ENCODE assay signal across 8 mouse cellular contexts in genomic region chr13:55693243-55693721, GRCm38 (mm10). TPM values are rescaled to one million over a fixed set of nuclear protein-coding genes. Genes with fewer than 3 reads are reported as not detected.
DNase-seq lines count a peak whose midpoint lies in the region; ATAC-seq and TF ChIP-seq lines count a peak whose summit lies in the region.

No protein-coding gene starts in this region.

- under 1% methylated on average over 68 of the region's 70 CpGs for WGBS in kidney, embryonic 15.5 days
- under 1% methylated on average over 44 of the region's 70 CpGs for WGBS in forebrain, embryonic 11.5 days
- under 1% methylated on average over 69 of the region's 70 CpGs for WGBS in limb, embryonic 10.5 days
- WGBS in midbrain, embryonic 14.5 days = under 1% methylated on average over 48 of the region's 70 CpGs

- H3K4me1 ChIP-seq in kidney, embryonic 15.5 days = peaks cover 22% of the 10 kb centered on the region
- peaks cover 0 to 22% of the 10 kb centered on the region in 2 experiments; a peak in 3 of 4 replicates for H3K4me1 ChIP-seq in MEL (ENCODE audit: control insufficient read depth in 1 of 2, insufficient read depth in 2 of 2, low read length in 2 of 2)
- peaks cover 3% of the 10 kb centered on the region; the same call in 1 of the 2 replicates for H3K4me1 ChIP-seq in forebrain, embryonic 11.5 days (replicated peaks; ENCODE audit: control insufficient read depth, insufficient read depth, low read length)
- H3K4me1 ChIP-seq in limb, embryonic 10.5 days = peaks cover 19% of the 10 kb centered on the region
- H3K4me1 ChIP-seq in midbrain, embryonic 14.5 days (ENCODE audit: control insufficient read depth, insufficient read depth, low read length) = peaks cover 16% of the 10 kb centered on the region

- no peak; a peak in 1 of 4 replicates for TF ChIP-seq POLR2A in MEL (IDR thresholded peaks at IDR 0.05; ENCODE audit: control insufficient read depth in 1 of 2, insufficient read depth in 1 of 2, low read depth in 1 of 2, low read length in 2 of 2, poor library complexity in 1 of 2)

- no peak for TF ChIP-seq EP300 in MEL (IDR thresholded peaks at IDR 0.05; ENCODE audit: low read depth in 1 of 2, low read length in 2 of 2)

- H3K4me3 ChIP-seq in kidney, embryonic 15.5 days (replicated peaks) = peak overlapping the region; percentile 73
- peak overlapping the region; percentile 93 to 96 for H3K4me3 ChIP-seq in MEL (ENCODE audit: control insufficient read depth in 1 of 2, insufficient read depth in 1 of 2, low read depth in 2 of 2, low read length in 2 of 2)
- H3K4me3 ChIP-seq in forebrain, embryonic 11.5 days (ENCODE audit: low read depth, low read length) = peak overlapping the region; percentile 98
- H3K4me3 ChIP-seq in limb, embryonic 10.5 days = peak overlapping the region; percentile 99
- H3K4me3 ChIP-seq in midbrain, embryonic 14.5 days (replicated peaks; ENCODE audit: low read depth, low read length) = peak overlapping the region; percentile 98

- H3K4me2 ChIP-seq in kidney, embryonic 15.5 days = peak overlapping the region; percentile 74
- H3K4me2 ChIP-seq in forebrain, embryonic 11.5 days (ENCODE audit: low read depth, low read length, severe bottlenecking) = peak overlapping the region; percentile 78
- H3K4me2 ChIP-seq in midbrain, embryonic 14.5 days (ENCODE audit: low read length) = peak overlapping the region; percentile 70

- H3K27me3 ChIP-seq in kidney, embryonic 15.5 days = no peaks in the 10 kb centered on the region
- H3K27me3 ChIP-seq in MEL (ENCODE audit: control insufficient read depth in 1 of 2, insufficient read depth in 2 of 2, low read length in 2 of 2) = no peaks in the 10 kb centered on the region
- H3K27me3 ChIP-seq in forebrain, embryonic 11.5 days (ENCODE audit: control insufficient read depth, insufficient read depth, low read length) = no peaks in the 10 kb centered on the region
- H3K27me3 ChIP-seq in limb, embryonic 10.5 days (ENCODE audit: low read depth, poor library complexity, severe bottlenecking) = no peaks in the 10 kb centered on the region
- no peaks in the 10 kb centered on the region for H3K27me3 ChIP-seq in midbrain, embryonic 14.5 days (ENCODE audit: control insufficient read depth, insufficient read depth, low read length)

- H3K27ac ChIP-seq in kidney, embryonic 15.5 days = peak overlapping the region; percentile 98
- H3K27ac ChIP-seq in MEL (ENCODE audit: control insufficient read depth, low read depth, low read length) = peak overlapping the region; percentile 65
- H3K27ac ChIP-seq in forebrain, embryonic 11.5 days (ENCODE audit: low read depth, low read length) = peak overlapping the region; percentile 95
- peak overlapping the region; percentile 100 for H3K27ac ChIP-seq in limb, embryonic 10.5 days
- H3K27ac ChIP-seq in midbrain, embryonic 14.5 days (replicated peaks; ENCODE audit: low read depth, low read length) = peak overlapping the region; percentile 96

- DNase-seq in kidney, adult 18-20 months = no peak
- peak; percentile 63 for DNase-seq in MEL (ENCODE audit: low read depth, low spot score)
- peak; percentile 73 for DNase-seq in forebrain, embryonic 11.5 days (ENCODE audit: low spot score)
- peak; percentile 66 for DNase-seq in limb, embryonic 10.5 days (ENCODE audit: low spot score)
- peak; percentile 71 for DNase-seq in midbrain, embryonic 14.5 days
- peak; percentile 18 for DNase-seq in yolk sac, embryonic 10.5 days (ENCODE audit: low spot score)
- DNase-seq in cerebellum, postnatal 10 days = no peak

- peaks cover 6% of the 10 kb centered on the region for H3K36me3 ChIP-seq in kidney, embryonic 15.5 days
- peaks cover 7 to 21% of the 10 kb centered on the region in 2 experiments for H3K36me3 ChIP-seq in MEL (ENCODE audit: control insufficient read depth in 1 of 2, insufficient read depth in 2 of 2, low read length in 2 of 2)
- no peaks in the 10 kb centered on the region for H3K36me3 ChIP-seq in forebrain, embryonic 11.5 days (ENCODE audit: control insufficient read depth, insufficient read depth, low read length)
- H3K36me3 ChIP-seq in limb, embryonic 10.5 days = peaks cover 22% of the 10 kb centered on the region
- H3K36me3 ChIP-seq in midbrain, embryonic 14.5 days (ENCODE audit: control insufficient read depth, insufficient read depth, low read length) = no peaks in the 10 kb centered on the region

- TF ChIP-seq CTCF in MEL (IDR thresholded peaks at IDR 0.05 in 2 of 3, conservative IDR thresholded peaks at IDR 0.05 in 1 of 3; ENCODE audit: control insufficient read depth in 1 of 3, insufficient read depth in 1 of 3, low read depth in 2 of 3, low read length in 3 of 3, poor library complexity in 1 of 3, severe bottlenecking in 1 of 3) = no peak

- H3K9ac ChIP-seq in kidney, embryonic 15.5 days = peak overlapping the region; percentile 99
- H3K9ac ChIP-seq in MEL (ENCODE audit: control insufficient read depth, low read depth, low read length, poor library complexity, severe bottlenecking) = peak overlapping the region; percentile 99
- H3K9ac ChIP-seq in forebrain, embryonic 11.5 days (ENCODE audit: low read length) = peak overlapping the region; percentile 100
- H3K9ac ChIP-seq in midbrain, embryonic 14.5 days (replicated peaks; ENCODE audit: low read length) = peak overlapping the region; percentile 99

- ATAC-seq in kidney, embryonic 15.5 days (replicated peaks; ENCODE audit: low FRiP score) = peak; percentile 84
- peak; percentile 70 for ATAC-seq in forebrain, embryonic 11.5 days (replicated peaks; ENCODE audit: low FRiP score)
- ATAC-seq in midbrain, embryonic 14.5 days (ENCODE audit: low FRiP score, low TSS enrichment) = peak; percentile 67

- H3K9me3 ChIP-seq in kidney, embryonic 15.5 days (replicated peaks) = no peaks in the 10 kb centered on the region
- no peaks in the 10 kb centered on the region for H3K9me3 ChIP-seq in MEL (replicated peaks; ENCODE audit: insufficient read depth, low read length)
- H3K9me3 ChIP-seq in forebrain, embryonic 11.5 days (ENCODE audit: control insufficient read depth, low read length) = no peaks in the 10 kb centered on the region
- H3K9me3 ChIP-seq in limb, embryonic 10.5 days (replicated peaks) = no peaks in the 10 kb centered on the region
- H3K9me3 ChIP-seq in midbrain, embryonic 14.5 days (ENCODE audit: control insufficient read depth, low read length) = no peaks in the 10 kb centered on the region

- no peak for TF ChIP-seq RAD21 in MEL (IDR thresholded peaks at IDR 0.05; ENCODE audit: low read depth, low read length)

- peaks cover 45% of the 10 kb centered on the region for H3K79me2 ChIP-seq in MEL (ENCODE audit: control insufficient read depth, insufficient read depth, low read length, poor library complexity)

TF ChIP-seq in MEL, 35 proteins besides CTCF, POLR2A, EP300 and RAD21 (continues in another document):
- TF ChIP-seq UBTF (IDR thresholded peaks at IDR 0.05; ENCODE audit: borderline replicate concordance, insufficient read depth, low read depth, low read length) (0 out of 2 replicates have a peak, but pooled peaks have one; percentile 53), MAX (IDR thresholded peaks at IDR 0.05; ENCODE audit: low read length) (no peak), TBP (IDR thresholded peaks at IDR 0.05; ENCODE audit: low read depth, low read length) (no peak), RCOR1 (IDR thresholded peaks at IDR 0.05; ENCODE audit: low read depth, low read length) (no peak), MYB (IDR thresholded peaks at IDR 0.05; ENCODE audit: low read depth, low read length) (no peak), ZMIZ1 (IDR thresholded peaks at IDR 0.05; ENCODE audit: low read depth, low read length) (peak; percentile 4; the same call in 1 of the 2 replicates)

RNA-seq across cellular contexts. Expression of gene B230219D22Rik, which starts 0.4 kb away (rescaled TPM):
- 63.0 and 64.1 TPM in 2 replicates for polyA plus RNA-seq in kidney, embryonic 15.5 days (2015; fragmentation: Nextera tagmentation; extraction: Ambion mirVana)
- 16.2 and 20.4 TPM in 2 replicates for total RNA-seq in MEL (2012; rRNA removed)
- polyA plus RNA-seq in MEL (2012; ENCODE audit: insufficient read depth in 1 of 2, insufficient read length in 2 of 2, low read depth in 1 of 2, low replicate concordance in 2 of 2, missing spikeins in 1 of 2) = 100 to 1,000 TPM in 1 of 2 experiments, 10 to 100 TPM in 1; 30.0 to 145 TPM
- polyA plus RNA-seq in forebrain, embryonic 11.5 days (2014; fragmentation: Nextera tagmentation; extraction: Ambion mirVana) = 68.4 and 74.3 TPM in 2 replicates
- polyA plus RNA-seq in limb, embryonic 10.5 days (2016; fragmentation: Nextera tagmentation; extraction: Ambion mirVana) = 55.5 and 65.2 TPM in 2 replicates
- 78.7 and 98.2 TPM in 2 replicates for polyA plus RNA-seq in midbrain, embryonic 14.5 days (2014; fragmentation: Nextera tagmentation; extraction: Ambion mirVana)

RNA-seq across cellular contexts. Expression of gene Txndc15, which starts 21.2 kb away (rescaled TPM):
- polyA plus RNA-seq in kidney, embryonic 15.5 days (2015; fragmentation: Nextera tagmentation; extraction: Ambion mirVana) = 91.8 and 92.4 TPM in 2 replicates
- total RNA-seq in MEL (2012; rRNA removed) = 37.5 and 43.0 TPM in 2 replicates
- polyA plus RNA-seq in MEL (2012; ENCODE audit: insufficient read depth in 1 of 2, insufficient read length in 2 of 2, low read depth in 1 of 2, low replicate concordance in 2 of 2, missing spikeins in 1 of 2) = 10 to 100 TPM in 1 of 2 experiments, not detected in 1; 31.5 TPM
- 83.3 and 84.1 TPM in 2 replicates for polyA plus RNA-seq in forebrain, embryonic 11.5 days (2014; fragmentation: Nextera tagmentation; extraction: Ambion mirVana)
- 65.9 and 76.8 TPM in 2 replicates for polyA plus RNA-seq in limb, embryonic 10.5 days (2016; fragmentation: Nextera tagmentation; extraction: Ambion mirVana)
- 134 and 143 TPM in 2 replicates for polyA plus RNA-seq in midbrain, embryonic 14.5 days (2014; fragmentation: Nextera tagmentation; extraction: Ambion mirVana)

RNA-seq across cellular contexts. Expression of gene Pcbd2, which starts 33.9 kb away (rescaled TPM):
- polyA plus RNA-seq in kidney, embryonic 15.5 days (2015; fragmentation: Nextera tagmentation; extraction: Ambion mirVana) = 54.9 and 57.6 TPM in 2 replicates
- total RNA-seq in MEL (2012; rRNA removed) = 24.6 and 32.0 TPM in 2 replicates
- 10 to 100 TPM in 1 of 2 experiments, not detected in 1; 69.4 TPM for polyA plus RNA-seq in MEL (2012; ENCODE audit: insufficient read depth in 1 of 2, insufficient read length in 2 of 2, low read depth in 1 of 2, low replicate concordance in 2 of 2, missing spikeins in 1 of 2)
- 25.8 and 32.9 TPM in 2 replicates for polyA plus RNA-seq in forebrain, embryonic 11.5 days (2014; fragmentation: Nextera tagmentation; extraction: Ambion mirVana)
- 43.7 and 44.4 TPM in 2 replicates for polyA plus RNA-seq in limb, embryonic 10.5 days (2016; fragmentation: Nextera tagmentation; extraction: Ambion mirVana)
- polyA plus RNA-seq in midbrain, embryonic 14.5 days (2014; fragmentation: Nextera tagmentation; extraction: Ambion mirVana) = 15.4 and 21.2 TPM in 2 replicates

RNA-seq across cellular contexts. Expression of gene Ddx46, which starts 58.5 kb away (rescaled TPM):
- 38.0 and 38.7 TPM in 2 replicates for polyA plus RNA-seq in kidney, embryonic 15.5 days (2015; fragmentation: Nextera tagmentation; extraction: Ambion mirVana)
- 52.8 and 58.3 TPM in 2 replicates for total RNA-seq in MEL (2012; rRNA removed)
- 100 to 1,000 TPM in 1 of 2 experiments, 10 to 100 TPM in 1; 89.5 to 122 TPM for polyA plus RNA-seq in MEL (2012; ENCODE audit: insufficient read depth in 1 of 2, insufficient read length in 2 of 2, low read depth in 1 of 2, low replicate concordance in 2 of 2, missing spikeins in 1 of 2)
- 56.8 and 58.2 TPM in 2 replicates for polyA plus RNA-seq in forebrain, embryonic 11.5 days (2014; fragmentation: Nextera tagmentation; extraction: Ambion mirVana)
- polyA plus RNA-seq in limb, embryonic 10.5 days (2016; fragmentation: Nextera tagmentation; extraction: Ambion mirVana) = 41.5 and 45.6 TPM in 2 replicates
- polyA plus RNA-seq in midbrain, embryonic 14.5 days (2014; fragmentation: Nextera tagmentation; extraction: Ambion mirVana) = 29.3 and 32.1 TPM in 2 replicates

Comparison
In these comparisons a context has a peak if more than half of its experiments do, and no peak if none do; other contexts are left out.
1. DNase-seq: peak in MEL (single experiment), forebrain, embryonic 11.5 days (single experiment), limb, embryonic 10.5 days (single experiment), midbrain, embryonic 14.5 days (single experiment) and yolk sac, embryonic 10.5 days (single experiment); none in kidney, adult 18-20 months (single experiment) and cerebellum, postnatal 10 days (0 of 2).
2. Peak in every context shown above with its lines, with median percentiles within 50 percentile points of each other: ATAC-seq, H3K27ac ChIP-seq, H3K4me2 ChIP-seq, H3K4me3 ChIP-seq and H3K9ac ChIP-seq.